8 mouse cellular contexts compared by ENCODE assay signal in genomic region chr2:174284011-174284410, GRCm38 (mm10). TPM values are rescaled to one million over a fixed set of nuclear protein-coding genes. Genes with fewer than 3 reads are reported as not detected.
DNase-seq lines count a peak whose midpoint lies in the region; ATAC-seq and TF ChIP-seq lines count a peak whose summit lies in the region.

Gene Gnas (plus strand): TSS chr2:174284320.

- 60% methylated on average over 19 of the region's 19 CpGs for WGBS in hindbrain, embryonic 14.5 days
- 49% methylated on average over 19 of the region's 19 CpGs for WGBS in limb, embryonic 10.5 days

- no peak within 1 kb of the TSS; the same call in 1 of the 2 replicates for H3K9ac ChIP-seq in hindbrain, embryonic 14.5 days

- TF ChIP-seq CTCF in gastrocnemius, adult 2 months (IDR thresholded peaks at IDR 0.05) = peak; percentile 54

- peak within 1 kb of the TSS; percentile 69 for H3K4me3 ChIP-seq in gastrocnemius, adult 2 months
- H3K4me3 ChIP-seq in hindbrain, embryonic 14.5 days (replicated peaks; ENCODE audit: low read length) = peak within 1 kb of the TSS; percentile 26
- peak within 1 kb of the TSS; percentile 47 for H3K4me3 ChIP-seq in limb, embryonic 10.5 days

- peak; percentile 11 to 23 for DNase-seq in cerebellum, postnatal 36 days
- DNase-seq in cerebellum, adult 9-10 months = no peak
- peak; percentile 57 for DNase-seq in brain, adult 2 months (ENCODE audit: low read depth, low spot score)
- peak; percentile 61 for DNase-seq in gastrocnemius, adult 2 months
- peak; percentile 61 for DNase-seq in hindbrain, embryonic 14.5 days (ENCODE audit: low spot score)
- peak; percentile 72 for DNase-seq in limb, embryonic 10.5 days (ENCODE audit: low spot score)
- peak; percentile 76 for DNase-seq in mesoderm, embryonic 11.5 days (ENCODE audit: low read depth, low spot score)
- DNase-seq in testis, postnatal 10 days (ENCODE audit: low spot score) = peak; percentile 64

- ATAC-seq in hindbrain, embryonic 14.5 days (ENCODE audit: low FRiP score) = peak; percentile 50; the same call in 1 of the 2 replicates

- H3K27me3 ChIP-seq in hindbrain, embryonic 14.5 days (ENCODE audit: control insufficient read depth, insufficient read depth, low read length) = peaks cover 56% of the 10 kb centered on the region
- H3K27me3 ChIP-seq in limb, embryonic 10.5 days (ENCODE audit: low read depth, poor library complexity, severe bottlenecking) = peaks cover 49% of the 10 kb centered on the region

- H3K9me3 ChIP-seq in hindbrain, embryonic 14.5 days (ENCODE audit: control insufficient read depth, low read length) = peaks cover 23% of the 10 kb centered on the region
- H3K9me3 ChIP-seq in limb, embryonic 10.5 days (replicated peaks) = peaks cover 11% of the 10 kb centered on the region; the same call in 1 of the 2 replicates

- H3K4me2 ChIP-seq in hindbrain, embryonic 14.5 days (replicated peaks) = peak within 1 kb of the TSS; percentile 49

- peaks cover 61% of the 10 kb centered on the region for H3K36me3 ChIP-seq in hindbrain, embryonic 14.5 days (replicated peaks; ENCODE audit: control insufficient read depth, insufficient read depth)
- H3K36me3 ChIP-seq in limb, embryonic 10.5 days = peaks cover 100% of the 10 kb centered on the region

- intact Hi-C loops in gastrocnemius, adult 2 months (cut with DNase I) = loop anchor here (5.0 kb wide), 1 partner anchor 697 kb away; no protein-coding TSS in a partner anchor

- H3K4me1 ChIP-seq in hindbrain, embryonic 14.5 days (replicated peaks; ENCODE audit: control insufficient read depth, insufficient read depth, low read length) = 0 out of 2 replicates have a peak, but pooled peaks cover 3% of the 10 kb centered on the region
- peaks cover 31% of the 10 kb centered on the region for H3K4me1 ChIP-seq in limb, embryonic 10.5 days

- no peak within 1 kb of the TSS for H3K27ac ChIP-seq in gastrocnemius, adult 2 months
- H3K27ac ChIP-seq in hindbrain, embryonic 14.5 days = no peak within 1 kb of the TSS
- H3K27ac ChIP-seq in limb, embryonic 10.5 days = no peak within 1 kb of the TSS

RNA-seq across cellular contexts. Expression of gene Gnas, which starts in this region (rescaled TPM):
- 1,000 to 10,000 TPM; 1,330 to 1,331 TPM for total RNA-seq in gastrocnemius, adult 2 months (2021)
- polyA plus RNA-seq in hindbrain, embryonic 14.5 days (2014; fragmentation: Nextera tagmentation; extraction: Ambion mirVana) = 1,800 and 1,897 TPM in 2 replicates
- polyA plus RNA-seq in limb, embryonic 10.5 days (2016; fragmentation: Nextera tagmentation; extraction: Ambion mirVana) = 1,045 and 1,269 TPM in 2 replicates
